Mouse (Mus musculus) brain, embryonic 14.5 days (tissue): Measurements from ENCODE around the gene Pex6. TPM values are rescaled to one million over a fixed set of nuclear protein-coding genes. Genes with fewer than 3 reads are reported as not detected.
A peak's percentile ranks its signal among the peaks of the same experiment; 100 is the strongest.
"Not testable (repeated sequence)": the region's sequence is repeated elsewhere in the genome, so short reads cannot be mapped to it uniquely, and the experiment has no call there.

Source experiments
- DNase-seq: peaks from one replicate; pipeline ENCODE4 v3.0.0-alpha.2; 2011; ENCODE audit warnings: low read depth
- CTCF ChIP-seq: fragments of 200-500 bp; IDR thresholded peaks from 2 replicates; pipeline ENCODE4 v1.5.1; 2012; ENCODE audit warnings: inconsistent platforms, mild to moderate bottlenecking, moderate library complexity, borderline replicate concordance; ENCODE audit not compliant: insufficient read depth, insufficient read length; ENCODE audit errors: extremely low read depth
- POLR2A ChIP-seq: fragments of 200-500 bp; IDR thresholded peaks from 2 replicates; pipeline ENCODE4 v1.6.1; 2012; ENCODE audit warnings: mild to moderate bottlenecking, inconsistent platforms, borderline replicate concordance; ENCODE audit not compliant: poor library complexity, insufficient read depth, insufficient read length, severe bottlenecking; ENCODE audit errors: extremely low read depth
- polyA plus RNA-seq: library from polyadenylated mRNA; depleted of rRNA; stranded (reverse); fragments of >200 nt; gene quantifications from 2 replicates; pipeline ENCODE4 v1.2.3, GENCODE M21; 2012

Gene Pex6
- polyA plus RNA-seq, 1 experiment = 46.7 TPM

DNA sequence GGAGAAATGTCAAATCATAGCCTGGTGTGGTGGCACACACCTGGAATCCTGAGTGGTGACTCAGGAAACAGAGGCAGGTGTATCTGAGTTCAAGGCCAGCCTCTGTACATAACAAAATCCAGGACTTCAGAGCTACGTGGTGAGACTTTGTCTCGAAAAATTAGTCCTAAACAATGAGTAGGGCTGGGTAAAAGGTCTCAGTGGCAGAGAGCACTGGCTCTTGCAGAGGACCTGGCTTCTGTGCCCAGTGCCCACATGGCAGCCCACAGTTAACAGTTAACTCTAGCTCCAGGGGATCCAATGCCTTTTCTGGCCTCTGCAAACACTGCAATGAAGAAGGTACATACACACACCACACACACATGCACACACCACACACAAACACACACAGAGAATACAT lies 36.5 kb downstream of the Pex6 start:
- TF ChIP-seq CTCF (no peak), POLR2A (no peak)

DNA sequence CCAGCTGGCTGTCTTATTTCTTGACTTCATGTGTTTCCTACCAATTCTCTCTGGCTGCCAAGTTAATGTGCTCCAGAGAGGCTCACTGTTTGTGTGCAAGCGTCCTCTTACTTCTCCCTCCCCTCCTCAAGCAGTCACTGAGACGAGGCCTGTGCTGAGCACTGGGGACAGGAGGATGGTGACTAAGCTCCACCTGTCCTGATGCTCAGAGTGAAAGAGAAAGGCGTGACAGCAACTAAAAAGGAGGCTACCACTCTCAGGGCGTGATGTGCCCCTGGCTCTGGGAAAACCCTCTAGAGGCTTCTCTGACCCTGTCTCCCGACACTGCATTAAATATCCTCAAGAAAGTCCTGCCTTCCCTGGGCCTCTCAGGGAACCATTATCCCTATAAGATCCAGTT lies 38.0 kb downstream of the Pex6 start:
- no peak for DNase-seq
- no peak for TF ChIP-seq POLR2A
- TF ChIP-seq CTCF = no peak

More for the DNA sequence above, 36.5 kb downstream of the Pex6 start:
- no peak for DNase-seq

DNA sequence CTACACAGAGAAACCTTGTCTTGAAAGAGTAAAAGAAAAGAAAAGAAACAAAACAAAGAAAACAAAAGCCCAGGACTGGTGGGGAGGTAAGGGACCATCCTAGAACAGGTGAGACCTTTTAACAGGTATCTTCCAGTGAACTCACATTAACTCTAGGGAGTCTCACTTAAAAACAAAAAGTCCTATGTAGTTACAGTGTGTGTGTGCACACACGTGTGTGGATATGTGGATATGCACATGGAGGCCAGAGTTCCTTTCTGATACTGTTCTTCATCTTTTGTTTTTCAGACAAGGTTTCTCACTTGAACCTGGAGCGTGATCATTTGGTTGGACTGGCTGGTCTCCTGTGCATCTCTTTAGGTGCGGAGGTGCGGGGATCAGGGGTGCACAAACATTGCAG lies 39.3 kb downstream of the Pex6 start:
- DNase-seq = no peak
- TF ChIP-seq CTCF = no peak
- no peak for TF ChIP-seq POLR2A

DNA sequence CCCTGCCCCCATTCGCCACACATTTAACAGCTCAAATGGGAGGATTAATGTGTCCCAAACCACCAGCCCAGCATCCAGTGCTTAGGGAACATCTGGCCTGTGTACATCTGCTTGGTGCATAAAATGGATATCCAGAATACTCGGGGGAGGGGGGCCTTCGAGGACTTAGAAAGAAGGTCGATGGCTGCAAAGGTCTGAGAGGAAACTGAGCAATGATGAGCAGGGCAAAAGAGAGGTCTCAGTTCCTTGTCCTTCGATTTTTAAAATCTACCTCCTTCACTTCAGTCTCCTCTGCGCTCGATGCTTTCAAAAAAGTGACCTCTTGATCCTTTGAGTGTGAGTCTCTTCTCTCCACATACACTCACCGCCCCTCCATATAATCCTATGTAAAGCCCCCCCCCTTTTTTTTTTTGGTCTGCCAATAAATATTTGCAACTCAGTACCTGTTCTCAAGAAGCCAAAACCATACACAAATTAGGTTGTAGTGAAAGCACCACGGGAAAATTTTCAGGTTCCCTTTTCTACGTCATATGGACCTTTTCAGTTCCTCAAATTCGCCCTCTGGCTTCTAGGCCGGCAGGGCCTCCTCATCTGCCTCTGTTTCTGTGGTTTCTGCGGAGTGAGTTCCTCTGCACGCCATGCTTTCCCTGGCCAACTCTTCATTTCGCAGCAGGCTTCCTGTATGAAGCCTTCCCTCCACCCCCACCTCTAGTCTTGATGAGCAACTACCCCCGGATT lies 40.0 kb downstream of the Pex6 start:
- no peak for TF ChIP-seq CTCF
- TF ChIP-seq POLR2A = no peak
- DNase-seq = no peak

DNA sequence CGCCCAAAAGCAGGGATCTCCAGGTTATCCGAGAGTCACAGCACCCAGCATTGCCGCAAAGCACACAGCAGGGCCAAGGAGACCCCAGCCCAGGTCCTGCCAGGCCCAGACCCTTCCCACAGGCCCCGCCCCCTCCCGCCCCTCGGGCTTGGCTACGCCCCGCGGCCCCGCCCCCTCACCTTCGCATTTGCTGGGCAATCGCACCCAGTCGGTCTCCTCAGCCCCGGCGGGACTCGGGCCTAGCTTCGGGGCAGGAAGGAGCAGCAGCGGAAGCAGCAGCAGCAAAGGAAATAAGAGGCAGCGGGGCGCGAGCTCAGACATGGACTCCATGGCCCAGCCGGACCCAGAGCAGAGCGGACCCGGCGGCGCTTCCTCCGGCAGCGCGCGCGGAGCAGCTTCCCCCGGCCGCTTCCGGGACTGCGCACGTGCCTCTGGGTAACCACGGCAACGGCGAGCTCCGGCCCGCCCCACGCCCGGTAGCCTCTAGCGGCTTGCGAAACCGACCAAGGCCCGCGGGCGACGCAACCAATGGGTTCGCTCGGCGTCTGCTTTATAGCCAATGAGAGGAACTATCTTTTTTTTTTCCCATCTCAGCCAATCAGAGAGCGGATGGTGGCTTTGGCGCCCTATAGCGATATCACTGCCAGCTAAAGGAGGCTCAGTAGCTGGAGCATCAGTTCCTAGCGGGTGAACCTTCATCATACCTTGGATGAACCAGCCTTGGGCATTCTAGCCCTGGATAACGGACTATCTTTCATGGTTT lies 40.7 kb downstream of the Pex6 start, which contains the start of gene Cnpy3:
Cnpy3 (minus strand) TSS at position 421 of the 763 bp plus-strand sequence.
- no peak for TF ChIP-seq CTCF
- TF ChIP-seq POLR2A = peak; percentile 77
- peak; percentile 100 for DNase-seq

DNA sequence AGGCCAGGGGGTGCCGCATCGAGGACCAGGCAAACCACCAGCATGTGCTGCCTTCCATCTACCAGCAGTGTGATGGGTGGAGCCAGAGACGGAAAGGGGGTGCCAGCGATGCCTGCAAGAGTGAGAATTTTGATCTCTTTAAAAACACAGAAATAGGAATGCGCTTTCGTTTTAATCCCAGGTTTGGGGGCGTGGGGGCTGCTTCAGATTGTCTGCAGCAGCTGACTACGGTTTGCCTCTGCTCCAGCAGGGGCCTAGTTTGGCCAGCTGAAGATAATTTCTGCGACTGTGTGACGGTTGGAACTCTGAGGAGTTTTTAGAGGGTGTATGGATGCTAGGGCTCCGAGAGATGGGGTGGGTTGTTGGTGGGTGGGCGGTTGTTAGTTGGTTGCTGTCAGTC lies 47.5 kb downstream of the Pex6 start:
- TF ChIP-seq CTCF = no peak
- TF ChIP-seq POLR2A = no peak
- no peak for DNase-seq

DNA sequence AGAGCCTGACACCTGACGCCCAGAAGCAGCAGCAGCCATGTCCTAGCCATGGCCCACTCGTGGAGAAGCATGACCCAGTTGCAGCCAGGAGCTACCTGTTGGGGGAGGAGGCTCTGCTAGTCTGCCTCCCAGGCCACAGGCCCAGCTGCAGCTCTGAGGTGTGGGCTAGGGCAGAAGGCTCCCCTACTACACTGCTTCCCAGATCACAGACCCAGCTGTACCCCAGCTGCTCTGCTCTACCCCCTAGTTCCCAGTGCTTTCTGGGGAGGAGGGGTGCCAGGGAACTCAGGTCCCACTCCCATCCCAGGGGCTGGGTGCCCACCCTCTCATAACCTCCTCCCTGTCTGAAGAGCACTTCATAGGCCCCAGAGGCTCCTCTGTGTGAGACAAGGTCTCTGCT lies 52.3 kb downstream of the Pex6 start, which contains the start of gene Ptcra:
Ptcra (minus strand) TSS at position 169 of the 400 bp plus-strand sequence.
- TF ChIP-seq CTCF = no peak
- no peak for TF ChIP-seq POLR2A
- DNase-seq = no peak

DNA sequence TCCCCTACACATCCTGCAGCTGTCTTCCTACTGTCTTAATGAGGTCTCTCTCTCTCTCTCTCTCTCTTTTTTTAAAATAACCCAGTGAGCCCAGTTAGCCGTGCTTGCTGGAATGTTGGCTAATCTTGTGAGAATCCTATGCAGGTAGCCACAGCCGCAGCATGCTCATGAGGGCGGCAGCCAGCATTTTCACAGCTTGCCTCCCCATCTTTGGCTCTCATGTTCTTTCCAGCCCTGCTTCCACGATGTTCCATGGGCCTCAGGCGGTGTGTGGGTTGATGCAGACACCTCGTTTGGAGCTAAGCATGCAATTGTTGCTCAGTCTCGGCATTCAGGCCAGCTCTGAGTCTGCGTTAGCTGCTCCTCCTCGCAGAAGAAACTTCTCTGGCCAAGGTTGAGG lies 53.7 kb downstream of the Pex6 start:
- DNase-seq = not testable (repeated sequence)

DNA sequence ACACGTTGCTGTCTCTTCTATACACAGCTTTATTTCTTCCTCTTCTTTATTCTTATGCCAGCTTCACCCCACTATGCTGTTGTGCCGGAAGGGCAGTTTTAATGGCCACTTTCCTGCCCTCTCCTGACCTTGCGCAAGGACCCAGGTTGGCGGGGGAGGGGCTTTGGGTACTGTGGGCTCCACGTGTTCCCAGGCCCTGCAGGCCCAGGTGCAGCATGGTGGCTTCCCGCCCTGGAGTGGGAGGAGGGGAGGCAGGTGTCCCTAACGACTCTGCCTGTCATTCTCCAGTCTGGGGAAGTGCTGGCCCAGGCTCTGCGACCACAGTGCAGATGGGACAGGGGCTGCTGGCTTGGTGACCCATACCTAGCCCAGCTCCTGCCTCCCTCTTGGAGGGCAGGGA lies 56.6 kb downstream of the Pex6 start:
- no peak for DNase-seq
- TF ChIP-seq POLR2A (no peak), CTCF (no peak)

DNA sequence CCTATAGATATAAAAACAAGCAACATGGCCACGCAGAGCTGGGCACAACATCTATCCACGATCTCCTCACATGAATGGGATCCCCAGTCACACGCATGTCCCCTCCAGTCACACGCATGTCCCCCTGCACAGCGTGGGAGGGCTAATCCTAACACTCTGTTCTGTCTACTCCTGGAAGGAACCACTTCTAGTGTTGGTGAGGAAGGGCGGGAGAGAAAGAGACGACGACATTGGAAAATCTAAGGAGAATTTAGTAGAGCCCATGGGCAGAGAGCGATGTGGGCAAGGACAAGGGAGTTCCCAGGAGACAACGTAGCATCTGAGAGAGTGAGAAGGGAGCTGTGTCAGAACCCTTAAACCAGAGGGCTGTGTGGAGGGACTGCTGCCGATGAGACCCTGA lies 59.3 kb downstream of the Pex6 start:
- TF ChIP-seq POLR2A (no peak), CTCF (no peak)
- no peak for DNase-seq

DNA sequence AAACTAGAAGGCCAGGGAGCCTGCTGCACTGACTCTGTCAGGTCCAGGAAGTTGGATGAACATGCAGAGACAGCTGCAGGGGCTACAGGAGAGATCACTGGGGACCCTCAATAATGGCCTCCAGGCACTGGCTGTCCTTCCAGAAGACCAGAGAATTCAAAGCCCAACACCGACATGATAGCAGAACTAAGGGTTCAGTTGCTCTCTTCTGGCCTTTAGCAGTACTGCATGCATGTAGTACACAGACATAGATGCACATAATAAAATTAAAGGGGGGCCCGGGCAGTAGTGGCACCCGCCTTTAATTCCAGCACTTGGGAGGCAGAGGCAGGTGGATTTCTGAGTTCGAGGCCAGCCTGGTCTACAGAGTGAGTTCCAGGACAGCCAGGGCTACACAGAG lies 59.8 kb downstream of the Pex6 start:
- no peak for DNase-seq
- no peak for TF ChIP-seq POLR2A
- no peak for TF ChIP-seq CTCF

DNA sequence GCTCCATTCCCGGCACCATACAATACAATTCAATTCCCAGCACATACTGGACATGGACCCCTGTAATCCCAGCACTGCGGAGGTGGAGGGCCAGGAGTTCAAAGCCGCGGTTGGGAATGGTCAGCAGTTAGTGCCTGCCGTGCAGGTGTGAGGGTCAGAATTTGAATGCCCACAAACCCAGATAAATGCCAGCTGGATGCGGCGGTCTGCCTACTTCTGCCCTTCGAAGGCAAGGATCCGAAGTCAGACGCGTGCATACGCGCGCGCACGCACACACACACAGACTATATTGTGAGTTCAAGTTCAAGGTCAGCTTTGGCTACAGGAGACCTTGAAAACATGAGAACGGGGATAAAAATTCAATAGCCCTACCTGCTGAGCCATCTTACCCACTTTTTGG lies 60.4 kb downstream of the Pex6 start:
- no peak for TF ChIP-seq POLR2A
- no peak for TF ChIP-seq CTCF
- DNase-seq = no peak
